Mouse (Mus musculus): ENCODE measurements around the gene B4galnt3. TPM values are rescaled to one million over a fixed set of nuclear protein-coding genes. Genes with fewer than 3 reads are reported as not detected.
A peak's percentile ranks its signal among the peaks of the same experiment; 100 is the strongest.

Gene B4galnt3
- polyA plus RNA-seq, 2 experiments: 0.13 to 0.18 TPM

DNA sequence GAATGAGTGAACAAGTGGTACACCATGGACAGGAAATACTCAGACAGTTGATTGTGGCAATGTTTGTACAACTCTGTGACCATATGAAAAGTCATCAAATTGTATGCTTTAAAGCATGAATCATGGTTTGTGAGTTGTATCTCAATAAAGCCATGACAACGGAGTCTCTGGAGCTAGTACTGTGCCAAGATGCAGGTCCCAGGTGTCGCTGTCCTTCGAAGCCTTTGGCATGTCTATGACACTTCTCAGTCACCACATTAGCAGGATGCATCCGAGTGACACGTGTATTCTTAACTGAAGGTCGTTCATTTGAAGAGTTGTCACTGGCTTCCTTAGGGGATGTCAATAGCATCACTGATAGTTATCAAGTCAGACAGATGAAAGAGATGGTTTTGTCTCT is 131.4 kb downstream of the B4galnt3 start:
- TF ChIP-seq EP300 (IDR thresholded peaks at IDR 0.05; ENCODE audit: low read depth) (no peak), CTCF (IDR thresholded peaks at IDR 0.05; ENCODE audit: low read depth) (no peak)
- DNase-seq (ENCODE audit: low read depth in 3 of 3, low spot score in 3 of 3) (no peak), ATAC-seq (ENCODE audit: insufficient read depth) (no peak)
- Histone ChIP-seq H3K9me3 (ENCODE audit: control insufficient read depth, low read length) (no peaks in the 10 kb centered on the region), H3K36me3 (replicated peaks; ENCODE audit: control insufficient read depth, insufficient read depth, low read depth) (no peaks in the 10 kb centered on the region), H3K9ac (replicated peaks) (no peak overlapping the region), H3K4me2 (ENCODE audit: low read depth) (no peak overlapping the region), H3K27me3 (ENCODE audit: control insufficient read depth, insufficient read depth, low read length) (no peaks in the 10 kb centered on the region), H3K4me3 (ENCODE audit: insufficient read depth in 1 of 2, low read depth in 2 of 2, low read length in 2 of 2) (no peak overlapping the region), H3K4me1 (replicated peaks; ENCODE audit: control insufficient read depth in 2 of 2, insufficient read depth in 2 of 2, low read length in 1 of 2) (peaks cover 0 to 22% of the 10 kb centered on the region in 2 experiments; a peak in 3 of 4 replicates), H3K27ac (no peak overlapping the region)
- 59% methylated on average over 6 of the region's 6 CpGs for WGBS (ENCODE audit: insufficient replicate concordance)

DNA sequence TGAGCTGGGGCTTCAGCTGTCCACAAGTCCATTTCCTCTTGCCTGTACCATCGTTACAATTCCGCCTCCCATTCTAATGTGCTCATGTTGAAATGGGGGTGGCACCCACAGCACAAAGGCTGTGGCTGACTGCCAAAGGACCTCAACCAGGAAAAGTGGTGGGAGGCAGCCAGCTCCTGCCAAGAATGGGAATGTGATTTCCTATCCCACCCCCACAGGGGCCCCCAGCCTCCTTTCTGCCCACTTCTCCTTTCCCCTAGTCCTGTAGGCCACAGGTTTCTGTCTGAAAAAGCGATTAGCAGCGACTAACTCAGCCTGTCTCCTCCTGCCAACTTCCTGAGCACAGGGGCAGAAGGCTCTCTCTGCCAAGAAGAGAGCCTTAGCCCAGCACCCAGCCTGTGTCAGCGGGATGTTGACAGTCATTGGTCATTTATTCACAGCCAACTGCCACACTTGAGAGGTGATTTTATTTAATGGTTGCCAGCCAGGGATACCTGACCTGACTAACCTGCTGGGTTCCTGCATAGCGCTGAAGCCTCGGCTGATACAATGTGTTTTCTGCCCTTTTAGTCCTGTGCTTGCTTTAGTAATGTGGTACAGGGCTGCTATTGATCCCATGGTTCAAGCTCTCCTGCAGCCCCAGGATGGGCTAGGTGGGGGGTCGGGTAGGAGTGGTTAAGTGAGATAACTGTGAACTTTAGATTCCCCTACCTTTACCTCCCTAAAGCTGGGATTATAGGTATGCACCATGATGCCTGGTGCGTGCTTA is 135.0 kb downstream of the B4galnt3 start:
- 37% methylated on average over 9 of the region's 9 CpGs for WGBS (ENCODE audit: insufficient replicate concordance)
- Histone ChIP-seq H3K4me3 (ENCODE audit: insufficient read depth in 1 of 2, low read depth in 2 of 2, low read length in 2 of 2) (no peak overlapping the region), H3K4me1 (replicated peaks; ENCODE audit: control insufficient read depth in 2 of 2, insufficient read depth in 2 of 2, low read length in 1 of 2) (peaks cover 0 to 16% of the 10 kb centered on the region in 2 experiments; a peak in 2 of 4 replicates), H3K9ac (replicated peaks) (no peak overlapping the region), H3K36me3 (replicated peaks; ENCODE audit: control insufficient read depth, insufficient read depth, low read depth) (no peaks in the 10 kb centered on the region), H3K27me3 (ENCODE audit: control insufficient read depth, insufficient read depth, low read length) (no peaks in the 10 kb centered on the region), H3K4me2 (ENCODE audit: low read depth) (no peak overlapping the region), H3K27ac (no peak overlapping the region), H3K9me3 (ENCODE audit: control insufficient read depth, low read length) (no peaks in the 10 kb centered on the region)
- ATAC-seq (ENCODE audit: insufficient read depth) (peak; percentile 14; the same call in 1 of the 2 replicates), DNase-seq (ENCODE audit: low read depth in 3 of 3, low spot score in 3 of 3) (no peak)
- TF ChIP-seq CTCF (IDR thresholded peaks at IDR 0.05; ENCODE audit: low read depth) (no peak), EP300 (IDR thresholded peaks at IDR 0.05; ENCODE audit: low read depth) (no peak)

DNA sequence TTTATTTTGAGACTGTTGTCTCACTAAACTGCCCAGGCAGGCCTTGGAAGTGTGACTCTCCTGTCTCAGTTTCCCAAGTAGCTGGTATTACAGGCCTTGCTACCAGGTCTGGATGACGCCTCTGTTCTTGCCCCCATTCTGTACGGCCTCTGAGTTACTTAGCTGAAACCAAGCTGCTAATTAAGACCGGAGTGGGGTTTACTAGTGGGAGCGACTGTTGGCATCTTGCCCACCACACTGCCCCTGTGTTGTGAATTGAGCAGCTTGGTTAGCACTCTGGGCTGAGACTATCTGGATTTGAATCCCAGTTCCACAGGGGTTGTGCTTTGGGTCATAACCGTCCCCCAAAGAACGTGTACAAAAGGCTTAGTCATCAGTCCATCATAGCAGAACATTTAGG is 136.9 kb downstream of the B4galnt3 start:
- H3K4me2 ChIP-seq (ENCODE audit: low read depth): no peak overlapping the region
- H3K27me3 ChIP-seq (ENCODE audit: control insufficient read depth, insufficient read depth, low read length): no peaks in the 10 kb centered on the region
- no peaks in the 10 kb centered on the region for H3K36me3 ChIP-seq (replicated peaks; ENCODE audit: control insufficient read depth, insufficient read depth, low read depth)
- DNase-seq (ENCODE audit: low read depth in 3 of 3, low spot score in 3 of 3): no peak
- no peak overlapping the region for H3K9ac ChIP-seq (replicated peaks)
- no peak overlapping the region for H3K4me3 ChIP-seq (ENCODE audit: insufficient read depth in 1 of 2, low read depth in 2 of 2, low read length in 2 of 2)
- H3K4me1 ChIP-seq (replicated peaks; ENCODE audit: control insufficient read depth in 2 of 2, insufficient read depth in 2 of 2, low read length in 1 of 2): peaks cover 0 to 14% of the 10 kb centered on the region in 2 experiments; a peak in 2 of 4 replicates
- no peaks in the 10 kb centered on the region for H3K9me3 ChIP-seq (ENCODE audit: control insufficient read depth, low read length)
- 69% methylated on average over 6 of the region's 6 CpGs for WGBS (ENCODE audit: insufficient replicate concordance)
- no peak for TF ChIP-seq EP300 (IDR thresholded peaks at IDR 0.05; ENCODE audit: low read depth)
- no peak for TF ChIP-seq CTCF (IDR thresholded peaks at IDR 0.05; ENCODE audit: low read depth)
- no peak overlapping the region for H3K27ac ChIP-seq
- no peak for ATAC-seq (ENCODE audit: insufficient read depth)

DNA sequence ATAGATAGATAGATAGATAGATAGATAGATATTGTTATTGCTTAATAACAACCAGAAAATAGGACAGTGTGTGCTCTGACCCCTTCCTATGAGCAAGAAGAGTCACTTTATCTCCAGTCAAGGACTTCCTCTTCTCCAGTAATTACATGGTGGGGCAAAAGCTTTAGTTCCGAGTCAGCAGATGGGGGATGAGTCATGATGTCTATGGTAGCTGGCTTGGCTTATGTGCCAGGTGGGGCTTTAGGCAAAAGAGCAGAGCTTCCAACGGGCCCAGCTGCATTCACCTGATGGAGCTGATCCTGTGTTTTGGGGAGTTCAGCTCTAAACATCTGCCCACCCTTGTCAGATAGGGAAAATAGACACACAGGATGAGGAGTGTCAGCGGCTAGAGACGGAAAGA is 138.8 kb downstream of the B4galnt3 start:
- no peak overlapping the region for H3K4me2 ChIP-seq (ENCODE audit: low read depth)
- DNase-seq (ENCODE audit: low read depth in 3 of 3, low spot score in 3 of 3): no peak
- no peak overlapping the region for H3K27ac ChIP-seq
- no peaks in the 10 kb centered on the region for H3K36me3 ChIP-seq (replicated peaks; ENCODE audit: control insufficient read depth, insufficient read depth, low read depth)
- WGBS (ENCODE audit: insufficient replicate concordance): 28% methylated on average over 4 of the region's 4 CpGs
- no peak overlapping the region for H3K9ac ChIP-seq (replicated peaks)
- no peaks in the 10 kb centered on the region for H3K27me3 ChIP-seq (ENCODE audit: control insufficient read depth, insufficient read depth, low read length)
- no peak for TF ChIP-seq CTCF (IDR thresholded peaks at IDR 0.05; ENCODE audit: low read depth)
- H3K4me1 ChIP-seq (replicated peaks; ENCODE audit: control insufficient read depth in 2 of 2, insufficient read depth in 2 of 2, low read length in 1 of 2): peaks cover 0 to 16% of the 10 kb centered on the region in 2 experiments; a peak in 2 of 4 replicates
- no peak for ATAC-seq (ENCODE audit: insufficient read depth)
- no peaks in the 10 kb centered on the region for H3K9me3 ChIP-seq (ENCODE audit: control insufficient read depth, low read length)
- H3K4me3 ChIP-seq (ENCODE audit: insufficient read depth in 1 of 2, low read depth in 2 of 2, low read length in 2 of 2): no peak overlapping the region

DNA sequence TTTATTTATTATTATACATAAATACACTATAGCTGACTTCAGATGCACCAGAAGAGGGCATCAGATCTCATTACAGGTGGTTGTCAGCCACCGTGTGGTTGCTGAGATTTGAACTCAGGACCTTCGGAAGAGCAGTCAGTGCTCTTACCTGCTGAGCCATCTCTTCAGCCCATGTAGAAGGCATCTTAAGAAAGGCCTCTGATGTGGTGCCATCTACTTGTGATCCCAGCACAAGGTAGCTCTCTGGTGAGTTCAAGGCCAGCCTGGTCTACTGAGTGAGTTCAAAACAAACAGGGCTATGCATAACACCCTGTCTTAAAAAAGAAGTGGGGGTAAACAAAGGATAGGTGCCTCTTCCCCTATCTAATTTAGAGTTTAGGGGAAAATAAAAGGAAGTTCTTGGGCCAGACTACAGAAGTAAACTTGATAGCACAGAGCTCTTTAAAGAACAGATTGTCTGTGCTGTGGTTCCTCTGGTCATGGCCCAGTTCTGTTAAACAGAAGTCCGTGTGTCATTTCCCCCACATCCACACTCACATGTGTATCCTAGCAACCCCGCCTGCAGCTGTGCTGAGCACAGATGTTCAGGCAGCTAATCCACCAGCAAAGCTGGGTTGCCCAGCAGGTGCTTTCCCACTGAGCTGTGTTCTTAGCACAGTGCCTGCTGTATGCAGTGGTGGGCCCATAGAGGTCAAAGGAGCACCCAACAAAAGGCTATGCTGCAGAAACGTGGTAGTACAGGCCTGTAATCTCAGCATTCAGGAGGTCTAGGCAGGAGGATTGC is 139.6 kb downstream of the B4galnt3 start:
- Histone ChIP-seq H3K9me3 (ENCODE audit: control insufficient read depth, low read length) (no peaks in the 10 kb centered on the region), H3K4me3 (ENCODE audit: insufficient read depth in 1 of 2, low read depth in 2 of 2, low read length in 2 of 2) (no peak overlapping the region), H3K4me2 (ENCODE audit: low read depth) (no peak overlapping the region), H3K27me3 (ENCODE audit: control insufficient read depth, insufficient read depth, low read length) (no peaks in the 10 kb centered on the region), H3K36me3 (replicated peaks; ENCODE audit: control insufficient read depth, insufficient read depth, low read depth) (no peaks in the 10 kb centered on the region), H3K4me1 (replicated peaks; ENCODE audit: control insufficient read depth in 2 of 2, insufficient read depth in 2 of 2, low read length in 1 of 2) (peaks cover 0 to 20% of the 10 kb centered on the region in 2 experiments; a peak in 2 of 4 replicates), H3K27ac (no peak overlapping the region), H3K9ac (replicated peaks) (no peak overlapping the region)
- ATAC-seq (ENCODE audit: insufficient read depth): no peak
- DNase-seq (ENCODE audit: low read depth in 3 of 3, low spot score in 3 of 3): no peak
- TF ChIP-seq CTCF (IDR thresholded peaks at IDR 0.05; ENCODE audit: low read depth): 0 out of 2 replicates have a peak, but pooled peaks have one; percentile 2
- TF ChIP-seq EP300 (IDR thresholded peaks at IDR 0.05; ENCODE audit: low read depth): no peak
- WGBS (ENCODE audit: insufficient replicate concordance): 46% methylated on average over 5 of the region's 5 CpGs

Other genes with a start within 250 kb of the B4galnt3 start
- 0.14 TPM in 1 of 2 replicates, not detected in the other for gene Ninj2, start 201.2 kb downstream of the B4galnt3 start, polyA plus RNA-seq (2012; rRNA removed)
- gene Ninj2, start 201.2 kb downstream of the B4galnt3 start, polyA plus RNA-seq (2014; fragmentation: Nextera tagmentation; extraction: Ambion mirVana): 0.33 TPM in 1 of 2 replicates, not detected in the other
- not detected in 2 replicates for gene D330020A13Rik, start 195 bp downstream of the B4galnt3 start, polyA plus RNA-seq (2012; rRNA removed)
- gene D330020A13Rik, start 195 bp downstream of the B4galnt3 start, polyA plus RNA-seq (2014; fragmentation: Nextera tagmentation; extraction: Ambion mirVana): not detected in 2 replicates
- gene Kdm5a, start 69.6 kb upstream of the B4galnt3 start, polyA plus RNA-seq (2012; rRNA removed): 2.7 and 3.8 TPM in 2 replicates
- 16.6 and 17.6 TPM in 2 replicates for gene Kdm5a, start 69.6 kb upstream of the B4galnt3 start, polyA plus RNA-seq (2014; fragmentation: Nextera tagmentation; extraction: Ambion mirVana)
- gene Ccdc77, start 69.8 kb upstream of the B4galnt3 start, polyA plus RNA-seq (2012; rRNA removed): 6.9 and 11.4 TPM in 2 replicates
- 14.1 and 16.3 TPM in 2 replicates for gene Ccdc77, start 69.8 kb upstream of the B4galnt3 start, polyA plus RNA-seq (2014; fragmentation: Nextera tagmentation; extraction: Ambion mirVana)
- gene Il17ra, start 168.7 kb upstream of the B4galnt3 start, polyA plus RNA-seq (2012; rRNA removed): 6.0 and 6.2 TPM in 2 replicates
- gene Il17ra, start 168.7 kb upstream of the B4galnt3 start, polyA plus RNA-seq (2014; fragmentation: Nextera tagmentation; extraction: Ambion mirVana): 3.6 TPM in 2 replicates
- 0.01 and 0.04 TPM in 2 replicates for gene Tmem121b, start 199.2 kb upstream of the B4galnt3 start, polyA plus RNA-seq (2012; rRNA removed)
- 0.04 TPM in 1 of 2 replicates, not detected in the other for gene Tmem121b, start 199.2 kb upstream of the B4galnt3 start, polyA plus RNA-seq (2014; fragmentation: Nextera tagmentation; extraction: Ambion mirVana)
- 8.4 and 8.8 TPM in 2 replicates for gene Hdhd5, start 236.8 kb upstream of the B4galnt3 start, polyA plus RNA-seq (2012; rRNA removed)
- gene Hdhd5, start 236.8 kb upstream of the B4galnt3 start, polyA plus RNA-seq (2014; fragmentation: Nextera tagmentation; extraction: Ambion mirVana): 5.6 and 6.1 TPM in 2 replicates